Mouse (Mus musculus) bone marrow, adult 2 months (tissue): ENCODE measurements around the gene Ccdc107. TPM values are rescaled to one million over a fixed set of nuclear protein-coding genes. Genes with fewer than 3 reads are reported as not detected.

Experiments used
- H3K27ac ChIP-seq: fragments of 200-500 bp; 2 replicates; pipeline ENCODE4 v1.5.1; 2012; ENCODE audit warnings: low read depth, mild to moderate bottlenecking, control low read depth, inconsistent platforms, low read length; ENCODE audit not compliant: control insufficient read depth, poor library complexity, insufficient read depth
- H3K4me1 ChIP-seq: fragments of 200-500 bp; 2 replicates; pipeline ENCODE4 v1.6.1; 2011; ENCODE audit warnings: low read length; ENCODE audit not compliant: control insufficient read depth, insufficient read depth
- H3K4me3 ChIP-seq: fragments of 200-500 bp; replicated peaks from 2 replicates; pipeline ENCODE3; 2011; ENCODE audit warnings: mild to moderate bottlenecking, low read depth, low read length, control low read depth; ENCODE audit not compliant: control insufficient read depth
- CTCF ChIP-seq: fragments of 200-500 bp; IDR thresholded peaks from 2 replicates; pipeline ENCODE4 v1.5.1; 2011; ENCODE audit warnings: low read length, control low read depth; ENCODE audit not compliant: control insufficient read depth, insufficient read depth
- POLR2A ChIP-seq: fragments of 200-500 bp; IDR thresholded peaks from 2 replicates; pipeline ENCODE4 v1.6.1; 2011; ENCODE audit warnings: low read depth, mild to moderate bottlenecking, control low read depth, low read length, borderline replicate concordance; ENCODE audit not compliant: control insufficient read depth
- WGBS: fragments of 180-500 bp; shearing (Covaris S2); methylation state at CpG from one replicate; pipeline ENCODE4 v1.1.7; 2018; 5-methylcytosine and 5-hydroxymethylcytosine counted together
- polyA plus RNA-seq: library from polyadenylated mRNA; stranded (reverse); fragments of >200 nt; gene quantifications from 2 replicates; pipeline ENCODE4 v1.2.4, GENCODE M21; 2011; ENCODE audit warnings: low replicate concordance; ENCODE audit not compliant: missing spikeins, insufficient read depth, insufficient read length

The Ccdc107 gene
- 37.7 and 76.5 TPM in 2 replicates for polyA plus RNA-seq

- Histone ChIP-seq H3K4me3 (peak within 1 kb of the TSS; percentile 65), H3K27ac (peak within 1 kb of the TSS; percentile 80), H3K4me1 (peaks cover 3% of the 10 kb centered on the region; the same call in 1 of the 2 replicates)
- under 1% methylated on average over 25 of the region's 25 CpGs for WGBS
- TF ChIP-seq POLR2A: no peak
- TF ChIP-seq CTCF: peak; percentile 12; the same call in 1 of the 2 replicates
These were observed at the start of gene Ccdc107 for GRCm38 (mm10) chr4:43492821-43493185. Ccdc107 (plus strand) TSS chr4:43492900.

- TF ChIP-seq POLR2A (no peak), CTCF (no peak)
- 2% methylated on average over 28 of the region's 28 CpGs for WGBS
- peak overlapping the region; percentile 54 for H3K4me3 ChIP-seq
- H3K27ac ChIP-seq: peak overlapping the region; percentile 79; the same call in 1 of the 2 replicates
- no peaks in the 10 kb centered on the region for H3K4me1 ChIP-seq
These were observed 49.2 kb upstream of the Ccdc107 start for GRCm38 (mm10) chr4:43443511-43443910.

GRCm38 (mm10) chr4:43447251-43447650 is 45.4 kb upstream of the Ccdc107 start:
- Histone ChIP-seq H3K4me1 (no peaks in the 10 kb centered on the region; the same call in 1 of the 2 replicates), H3K4me3 (no peak overlapping the region), H3K27ac (no peak overlapping the region)
- 74% methylated on average over 13 of the region's 13 CpGs for WGBS
- TF ChIP-seq POLR2A (no peak), CTCF (no peak)

- WGBS: 89% methylated on average over 3 of the region's 3 CpGs
- Histone ChIP-seq H3K4me3 (no peak overlapping the region), H3K27ac (no peak overlapping the region), H3K4me1 (no peaks in the 10 kb centered on the region; the same call in 1 of the 2 replicates)
- TF ChIP-seq CTCF: no peak
- TF ChIP-seq POLR2A: no peak
These were observed 44.1 kb upstream of the Ccdc107 start for GRCm38 (mm10) chr4:43448554-43448953.

GRCm38 (mm10) chr4:43452315-43452714 is 40.4 kb upstream of the Ccdc107 start:
- no peak overlapping the region for H3K27ac ChIP-seq
- no peak overlapping the region for H3K4me3 ChIP-seq
- TF ChIP-seq CTCF: no peak
- TF ChIP-seq POLR2A: no peak
- H3K4me1 ChIP-seq: peaks cover 4% of the 10 kb centered on the region
- WGBS: 69% methylated on average over 11 of the region's 11 CpGs

GRCm38 (mm10) chr4:43453413-43453812 is 39.3 kb upstream of the Ccdc107 start:
- no peak for TF ChIP-seq POLR2A
- 0% methylated on average over 18 of the region's 18 CpGs for WGBS
- peaks cover 5% of the 10 kb centered on the region for H3K4me1 ChIP-seq
- H3K4me3 ChIP-seq: peak overlapping the region; percentile 65
- peak overlapping the region; percentile 78 for H3K27ac ChIP-seq

- Histone ChIP-seq H3K27ac (peak within 1 kb of the TSS; percentile 78), H3K4me1 (peaks cover 5% of the 10 kb centered on the region), H3K4me3 (peak within 1 kb of the TSS; percentile 65)
- WGBS: 5% methylated on average over 20 of the region's 20 CpGs
- TF ChIP-seq CTCF: no peak
- peak; percentile 31; the same call in 1 of the 2 replicates for TF ChIP-seq POLR2A
These were observed 38.5 kb upstream of the Ccdc107 start, which contains the start of gene Cd72 for GRCm38 (mm10) chr4:43454041-43454836. Cd72 (minus strand) TSS chr4:43454628.

- TF ChIP-seq POLR2A (no peak), CTCF (no peak)
- H3K4me1 ChIP-seq: peaks cover 5% of the 10 kb centered on the region
- no peak overlapping the region for H3K4me3 ChIP-seq
- 2% methylated on average over 4 of the region's 4 CpGs for WGBS
- H3K27ac ChIP-seq: peak overlapping the region; percentile 83
These were observed 36.2 kb upstream of the Ccdc107 start for GRCm38 (mm10) chr4:43456470-43456869.
